Mouse (Mus musculus) gastrocnemius, postnatal 4 days (tissue): ENCODE data around the gene Ciita. TPM values are rescaled to one million over a fixed set of nuclear protein-coding genes. Genes with fewer than 3 reads are reported as not detected.

Experiments used
- DNase-seq, 2 experiments: peaks; one replicate each; pipeline ENCODE4 v3.0.0; 2021 to 2022; ENCODE audit warnings: low spot score in 2 of 2, mixed read lengths in 2 of 2
- total RNA-seq, 2 experiments: library from RNA; stranded (reverse); gene quantifications; 2 replicates each; pipeline ENCODE4 v1.2.3; 2021

Gene Ciita
- total RNA-seq, 2 experiments from 2014 or later, result 0.17 to 0.29 TPM

DNA sequence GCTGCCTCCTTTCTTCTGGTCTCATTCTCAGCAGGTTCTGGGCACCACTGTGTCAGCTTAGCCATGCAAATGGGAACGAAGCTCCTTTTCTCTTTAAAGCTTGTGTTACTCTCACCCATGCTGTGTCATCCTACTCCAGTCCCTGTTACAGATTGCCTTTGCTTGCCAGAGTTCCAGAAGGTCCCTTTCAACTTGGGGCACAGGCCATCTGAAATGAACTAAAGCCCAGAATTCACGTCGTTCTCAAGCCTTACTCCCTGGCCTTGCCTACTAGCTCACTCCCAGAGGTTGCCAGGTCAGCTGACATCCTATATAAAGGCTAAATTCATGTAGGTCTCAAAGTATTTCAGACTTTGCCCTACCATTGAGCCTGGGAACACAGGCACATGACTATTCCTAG, 69.1 kb downstream of the Ciita start:
- no peak for DNase-seq

DNA sequence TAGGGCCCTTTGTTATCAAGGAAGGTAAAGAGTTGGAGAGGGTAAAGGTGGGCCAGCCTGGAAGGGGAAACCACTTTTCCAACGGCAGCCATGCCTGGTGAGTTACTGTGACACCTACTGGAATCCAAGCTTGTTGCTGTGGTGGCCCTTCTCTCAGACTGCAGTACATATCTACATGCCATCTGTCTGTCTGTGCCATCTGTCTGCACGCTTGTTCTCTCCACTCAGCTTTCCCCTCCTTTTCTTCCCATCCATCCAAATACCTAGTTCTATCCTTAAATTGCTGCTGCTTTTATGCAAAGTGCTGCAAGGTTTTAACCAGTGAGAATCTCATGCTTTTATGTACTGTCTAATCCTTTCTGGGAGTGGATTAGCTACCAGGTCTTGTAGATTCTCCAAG, 69.7 kb downstream of the Ciita start:
- DNase-seq, result no peak

DNA sequence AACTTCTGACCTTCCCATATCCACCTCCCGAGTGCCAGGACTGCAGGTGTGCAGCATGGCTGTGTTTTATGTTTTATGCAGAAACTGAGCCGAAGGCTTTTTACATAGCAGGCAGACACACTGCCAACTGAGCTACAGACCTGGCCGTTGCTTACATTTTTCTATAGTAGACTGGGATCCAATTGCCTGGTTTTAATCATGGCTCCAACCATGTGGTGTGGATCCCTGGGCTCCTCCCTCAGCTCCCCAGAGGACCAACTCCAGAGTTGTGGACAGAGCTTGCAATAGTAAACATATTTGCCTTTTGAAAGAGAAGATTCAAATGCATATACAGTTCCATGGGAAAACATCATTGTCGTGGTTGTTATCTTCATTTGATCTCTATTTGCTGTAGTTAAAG, 71.7 kb downstream of the Ciita start:
- DNase-seq, result no peak

DNA sequence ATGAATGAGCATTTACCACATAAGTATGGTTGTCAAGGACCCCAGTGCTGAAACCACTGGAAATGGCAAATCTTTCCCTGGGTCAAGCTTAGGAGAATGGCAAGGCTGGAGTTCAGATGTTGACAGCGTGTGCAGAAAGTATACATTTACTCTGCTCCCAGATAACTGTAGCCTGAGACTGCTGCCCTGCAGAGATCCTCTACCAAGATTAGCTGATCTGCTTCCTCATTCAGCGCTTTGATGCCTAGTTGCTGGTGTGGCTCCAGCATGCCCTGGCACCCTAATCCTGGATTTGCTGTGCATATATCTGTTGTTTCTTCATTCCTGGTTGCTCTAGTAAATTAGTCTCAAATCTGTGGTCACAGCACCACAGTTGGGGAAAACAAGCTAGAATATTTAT, 74.0 kb downstream of the Ciita start:
- no peak for DNase-seq

DNA sequence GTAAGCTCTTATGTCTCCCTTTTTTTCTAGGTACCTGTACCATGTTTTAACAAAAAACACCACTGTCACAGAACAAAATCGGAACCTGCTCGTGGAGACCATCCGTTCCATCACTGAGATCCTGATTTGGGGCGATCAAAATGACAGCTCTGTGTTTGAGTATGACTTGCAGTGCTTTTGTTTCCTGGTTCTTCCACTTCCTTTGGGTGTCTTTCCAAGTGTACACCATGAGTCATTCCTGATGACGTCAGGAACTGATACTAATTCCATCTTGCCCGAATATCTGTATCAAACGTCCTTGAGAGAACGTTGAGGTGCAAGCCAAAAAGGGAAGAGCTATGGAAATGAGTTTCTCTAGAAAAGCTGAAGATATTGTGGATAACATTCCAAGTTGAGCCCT, 80.1 kb downstream of the Ciita start:
- no peak for DNase-seq

DNA sequence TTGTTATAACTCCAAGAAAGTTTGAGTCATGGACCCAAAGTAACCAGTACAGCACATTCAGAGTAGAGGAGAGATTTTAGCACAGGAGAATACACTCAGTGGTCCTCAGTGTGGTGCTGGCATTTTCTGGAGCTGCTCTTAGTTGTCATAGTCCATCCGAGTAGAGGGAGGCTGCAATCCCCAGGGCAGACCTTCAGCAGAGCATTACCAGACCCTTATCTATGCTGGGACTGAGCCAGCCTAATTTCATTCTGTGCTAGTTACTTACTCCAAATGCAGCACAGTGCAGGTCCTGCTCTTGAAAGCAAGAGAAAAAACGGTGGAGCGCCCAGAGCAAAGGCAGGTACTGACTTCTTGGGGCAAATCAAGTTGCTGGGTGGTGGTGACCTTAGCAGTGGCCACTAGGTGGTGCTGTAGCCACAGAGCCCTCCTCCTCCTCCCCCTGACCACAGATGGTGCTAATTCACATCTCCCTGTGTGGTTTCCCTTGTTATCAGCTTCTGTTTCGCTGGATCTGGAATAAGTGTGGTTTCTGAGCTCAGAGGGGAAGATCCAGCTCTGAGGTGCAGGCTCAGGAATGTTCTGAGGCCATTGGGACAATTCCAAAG, 85.5 kb downstream of the Ciita start:
- peak; percentile 44 to 68 for DNase-seq

DNA sequence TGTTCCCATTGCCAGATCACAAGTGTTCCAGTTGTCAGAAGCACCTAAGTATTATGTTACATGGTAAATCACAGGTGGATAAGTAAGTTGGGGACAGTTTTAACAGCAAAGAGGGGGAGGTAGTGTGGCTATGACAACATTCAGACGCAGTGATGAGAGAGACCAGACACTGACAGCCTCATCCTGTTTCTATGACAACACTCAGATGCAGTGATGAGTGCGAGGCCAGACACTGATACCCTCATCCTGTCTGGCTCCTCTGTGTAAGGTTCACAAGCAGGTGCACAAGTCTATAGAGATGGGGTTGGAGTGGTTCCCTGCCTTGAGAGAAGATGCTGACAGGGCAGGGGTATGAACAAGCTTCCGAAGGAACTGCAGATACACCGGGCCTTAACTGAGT, 87.3 kb downstream of the Ciita start:
- DNase-seq, result no peak

DNA sequence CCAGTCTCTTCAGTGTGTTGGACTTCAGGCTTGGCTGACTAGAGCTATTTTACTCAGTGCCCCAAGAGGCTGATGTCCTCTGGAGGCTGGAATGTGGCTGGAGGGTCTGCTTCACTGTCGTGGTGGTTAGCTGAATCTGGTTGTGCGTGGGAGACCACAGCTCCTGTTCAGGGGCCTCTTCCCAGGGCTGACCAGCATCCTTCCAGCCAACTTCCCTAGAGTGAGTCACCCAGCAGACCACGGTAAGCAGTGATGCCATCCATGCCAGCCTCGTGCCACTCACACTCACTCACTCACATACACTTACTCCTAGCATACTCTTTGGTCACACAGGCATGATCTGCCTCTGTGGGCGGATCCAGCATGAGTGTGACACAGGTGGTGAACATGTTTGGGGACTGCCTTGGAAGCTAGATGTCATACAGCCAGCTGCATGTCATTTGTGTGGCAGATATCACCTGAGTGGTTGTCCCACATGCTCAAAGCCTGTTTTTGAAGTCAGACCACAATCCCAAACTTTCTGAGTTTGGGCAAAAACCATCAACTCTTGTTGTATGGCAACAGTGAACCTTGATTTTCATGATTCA, 90.0 kb downstream of the Ciita start:
- DNase-seq, result no peak

DNA sequence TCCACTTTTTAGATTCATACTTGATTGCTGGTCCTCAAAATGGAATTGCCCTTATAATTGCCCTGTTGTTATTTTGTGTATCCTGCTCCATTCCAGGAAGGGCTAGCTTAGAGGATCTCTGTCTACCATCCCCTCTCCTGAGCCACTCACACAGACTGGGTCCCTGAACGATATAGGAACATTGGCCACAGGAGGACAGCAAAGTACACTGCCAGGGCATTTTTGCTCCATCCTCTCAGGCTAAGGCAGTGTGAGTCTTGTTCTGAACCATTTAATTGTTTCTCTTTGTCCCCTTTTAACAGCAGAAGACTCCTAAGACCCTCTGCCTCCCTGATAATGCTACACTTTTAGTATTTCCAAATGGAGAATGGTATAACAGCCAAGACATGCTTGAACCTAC, 90.8 kb downstream of the Ciita start:
- DNase-seq, result peak in 1 of 2 experiments; percentile 63

DNA sequence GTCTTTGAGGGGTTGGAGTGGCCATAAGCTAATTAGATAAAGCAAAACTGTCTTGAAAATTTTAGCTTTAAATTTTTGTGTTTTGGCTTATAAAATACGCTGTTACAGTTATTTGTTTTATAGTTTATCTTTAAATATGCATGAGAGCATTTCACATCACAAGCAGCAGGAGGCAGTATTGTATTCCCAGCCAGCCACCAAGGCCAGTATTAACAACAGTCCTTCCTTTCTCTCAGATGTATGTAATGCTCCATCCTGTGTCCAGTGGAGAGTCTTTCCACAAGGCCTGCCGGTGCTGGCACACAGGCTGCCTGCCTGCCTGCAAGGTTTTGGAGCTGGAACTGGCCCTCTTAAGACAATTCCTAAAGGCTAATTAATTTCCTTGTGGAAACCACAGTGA, 92.0 kb downstream of the Ciita start:
- DNase-seq, result no peak

DNA sequence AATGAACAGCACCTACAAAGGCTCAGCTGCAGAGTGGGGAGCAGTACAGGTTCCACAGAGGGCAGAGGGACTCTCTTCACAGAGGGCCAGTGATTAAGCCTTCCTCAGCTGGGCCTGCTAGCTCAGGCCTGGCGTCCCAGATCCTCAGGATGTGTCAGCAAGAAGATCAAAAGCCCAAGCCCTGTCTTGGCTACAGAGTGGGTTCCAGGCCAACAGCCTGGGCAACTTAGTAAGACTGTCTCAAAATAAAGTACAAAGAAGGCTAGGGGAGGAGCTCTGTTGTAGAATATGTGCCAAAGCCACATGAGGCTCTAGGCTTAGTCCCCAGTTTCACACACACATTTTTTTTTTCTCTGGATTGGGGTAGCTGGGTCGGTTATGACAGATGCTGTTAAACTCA, 95.1 kb downstream of the Ciita start:
- no peak for DNase-seq

DNA sequence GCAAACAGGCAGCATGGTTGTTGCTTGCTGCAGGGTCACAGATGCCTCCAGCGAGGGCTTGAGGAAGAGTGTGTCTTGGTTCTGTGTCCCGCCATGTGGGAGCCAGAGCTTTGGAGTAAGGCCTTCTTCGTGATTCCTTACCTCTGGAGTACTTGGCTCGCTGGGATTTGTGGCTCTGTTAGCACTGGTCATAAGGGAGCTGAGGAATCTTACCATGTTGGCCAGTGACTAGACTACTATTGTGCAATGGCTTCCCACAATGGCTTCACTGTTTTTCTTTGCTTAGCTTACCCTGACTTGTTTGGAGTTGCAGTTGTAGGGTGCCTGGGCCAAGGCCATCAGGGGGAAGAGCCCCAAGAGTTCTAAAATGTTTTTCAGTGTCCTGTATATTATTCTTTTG, 96.1 kb downstream of the Ciita start:
- no peak for DNase-seq

DNA sequence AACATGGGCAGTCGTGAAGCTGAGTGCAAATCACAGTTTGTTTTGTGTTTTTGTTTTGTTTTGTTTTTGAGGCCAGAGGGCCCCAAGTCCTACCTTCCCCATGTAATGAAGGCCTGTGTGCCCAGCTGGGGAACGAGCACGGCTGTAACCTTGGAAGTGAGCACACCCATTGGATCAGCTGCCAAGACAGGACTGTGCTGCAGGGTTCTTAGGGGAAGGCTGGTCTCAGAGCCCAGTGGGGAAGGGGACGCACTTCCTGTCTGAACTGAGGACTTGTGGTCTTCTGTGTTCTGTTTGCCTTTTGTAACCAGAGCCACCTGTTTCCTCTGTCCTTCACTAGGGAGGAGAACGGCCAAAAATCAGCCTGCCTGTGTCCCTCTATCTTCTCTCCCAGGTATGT, 97.7 kb downstream of the Ciita start:
- no peak for DNase-seq

Other genes with a start within 250 kb of the Ciita start
- 10 to 100 TPM; 23.4 to 29.0 TPM for gene Emp2, start 166.1 kb upstream of the Ciita start, total RNA-seq
- gene Tekt5, start 84.6 kb upstream of the Ciita start, total RNA-seq, result 1 to 10 TPM; 2.0 to 3.3 TPM
- 10 to 100 TPM; 13.0 to 13.7 TPM for gene Nubp1, start 68.1 kb upstream of the Ciita start, total RNA-seq
- gene Tvp23a, start 32.7 kb upstream of the Ciita start, total RNA-seq, result 1 to 10 TPM; 3.4 to 4.1 TPM
- 10 to 100 TPM; 32.9 to 37.5 TPM for gene Dexi, start 63.0 kb downstream of the Ciita start, total RNA-seq
- 10 to 100 TPM; 22.3 to 26.2 TPM for gene Clec16a, start 65.3 kb downstream of the Ciita start, total RNA-seq